Mouse (Mus musculus): Measurements from ENCODE around the gene Olfr45. TPM values are rescaled to one million over a fixed set of nuclear protein-coding genes. Genes with fewer than 3 reads are reported as not detected.
"Not testable (repeated sequence)": the region's sequence is repeated elsewhere in the genome, so short reads cannot be mapped to it uniquely, and the experiment has no call there.

The Olfr45 gene
- polyA plus RNA-seq (2012; rRNA removed): not detected in 2 replicates

DNA sequence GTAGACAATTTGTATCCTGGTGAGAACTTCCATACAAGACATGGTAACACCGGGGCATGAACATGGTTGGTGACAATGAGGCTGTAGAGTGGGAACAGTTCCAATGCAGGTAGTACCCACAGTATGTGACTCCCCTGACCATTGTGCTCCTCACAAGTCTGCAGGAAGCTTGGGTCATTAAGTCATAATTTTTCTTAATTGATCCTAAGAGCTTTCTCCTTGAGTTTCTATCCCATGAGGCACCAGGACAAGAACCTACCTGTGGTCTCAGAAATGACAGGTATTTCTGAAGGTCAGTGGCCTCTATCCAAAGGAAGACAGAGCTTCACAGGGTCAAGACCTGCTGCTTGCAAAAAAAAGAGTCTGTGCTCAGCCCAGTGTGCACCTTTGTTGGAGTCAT, at the start of gene Olfr45:
Gene Olfr45, plus strand, starts transcription at position 301 of the 400 bp plus-strand sequence.
- DNase-seq (ENCODE audit: low read depth): no peak

DNA sequence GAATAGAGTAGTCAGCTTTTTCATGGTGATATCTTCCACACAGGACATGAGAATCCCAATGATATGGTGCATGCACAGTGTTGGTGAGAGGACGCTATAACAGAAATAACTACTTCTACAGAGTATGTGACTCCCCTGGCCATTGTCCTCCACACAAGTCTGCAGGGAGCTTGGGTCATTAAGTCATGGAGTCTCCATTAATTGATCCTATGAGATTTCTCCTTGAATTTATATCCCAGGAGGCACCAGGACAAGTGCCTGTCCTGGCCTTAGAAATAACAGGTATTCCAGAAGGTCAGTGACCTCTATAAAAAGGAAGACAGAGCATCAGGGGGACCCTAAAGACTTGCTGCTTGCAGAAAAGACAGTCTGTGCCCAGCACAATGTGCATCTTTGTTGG, 35.6 kb upstream of the Olfr45 start, which contains the start of gene Olfr53:
Gene Olfr53, plus strand, starts transcription at position 301 of the 400 bp plus-strand sequence.
- DNase-seq (ENCODE audit: low read depth): no peak

DNA sequence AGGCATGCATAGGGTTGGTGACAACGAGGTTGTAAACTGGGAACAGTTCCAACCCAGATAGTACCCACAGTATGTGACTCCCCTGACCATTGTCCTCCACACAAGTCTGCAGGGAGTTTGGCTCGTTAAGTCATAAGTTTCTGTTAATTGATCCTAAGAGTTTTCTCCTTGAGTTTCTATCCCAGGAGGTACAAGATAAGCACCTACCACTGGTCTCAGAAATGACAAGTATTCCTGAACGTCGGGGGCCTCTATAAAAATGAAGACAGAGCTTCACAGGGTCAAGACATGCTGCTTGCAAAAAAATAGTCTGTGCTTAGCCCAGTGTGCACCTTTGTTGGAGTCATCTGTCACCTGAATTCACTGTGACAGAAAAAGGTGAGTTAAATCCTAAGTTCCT, 22.1 kb upstream of the Olfr45 start, which contains the start of gene Olfr539:
Gene Olfr539, plus strand, starts transcription at position 301 of the 400 bp plus-strand sequence.
- no peak for DNase-seq (ENCODE audit: low read depth)

DNA sequence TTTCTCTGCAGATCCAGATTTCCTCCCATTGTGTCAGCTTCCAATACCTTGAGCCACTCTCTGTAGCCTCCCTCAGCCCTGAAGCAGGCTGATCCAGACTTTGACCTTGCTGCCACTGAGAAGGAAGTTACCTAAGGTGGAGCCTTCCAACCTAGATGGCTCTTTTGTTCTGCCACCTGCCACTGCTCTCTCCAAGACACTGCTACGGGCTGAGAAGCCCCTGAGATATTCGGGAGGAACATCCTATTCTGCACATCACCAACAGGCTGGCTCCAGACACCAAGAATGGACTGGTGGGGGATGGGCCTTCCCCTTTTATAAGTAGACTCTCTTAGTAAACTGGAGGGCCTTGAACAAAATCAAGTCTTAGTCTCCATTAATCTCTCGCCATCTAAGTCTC, 11.1 kb upstream of the Olfr45 start:
- not testable (repeated sequence) for DNase-seq (ENCODE audit: low read depth)

DNA sequence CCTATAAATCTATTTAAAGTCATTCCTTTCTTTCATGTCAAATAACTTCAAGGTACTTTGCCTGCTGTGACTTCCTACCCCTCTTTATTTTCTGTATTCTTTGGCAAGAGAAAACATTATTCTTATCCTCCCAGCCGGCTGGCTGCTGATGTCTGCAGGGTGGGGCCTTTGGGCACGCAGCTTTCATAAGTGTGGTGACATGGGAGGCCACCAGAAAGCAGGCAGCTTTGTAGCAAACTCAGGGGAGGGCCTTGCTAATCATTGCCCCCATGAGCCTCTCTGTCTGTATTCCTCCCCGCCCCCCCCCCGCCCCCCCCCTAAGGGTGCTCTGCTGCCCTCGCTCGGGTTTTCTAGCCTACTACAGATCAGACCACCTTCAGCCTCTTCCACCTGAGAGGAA, 5.9 kb upstream of the Olfr45 start:
- no peak for DNase-seq (ENCODE audit: low read depth)

DNA sequence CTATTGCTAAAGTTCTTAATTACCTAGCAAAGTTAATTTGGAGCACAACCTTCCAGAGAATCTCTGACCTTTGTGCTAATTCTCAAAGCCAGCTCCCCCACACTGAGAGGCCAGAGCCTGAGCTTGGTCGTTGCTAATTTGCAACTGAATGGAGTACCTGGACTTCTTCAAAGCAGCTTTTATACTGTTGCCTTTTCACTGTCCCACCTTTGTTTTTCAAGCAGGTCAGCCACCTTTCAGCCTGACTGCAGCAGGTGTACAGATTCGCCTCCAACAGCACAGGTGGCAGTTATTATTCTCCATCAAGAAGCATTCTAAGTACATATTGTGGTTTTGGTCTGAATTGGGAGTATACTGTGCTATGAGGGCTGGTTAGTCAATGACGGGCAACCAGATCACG, 2.2 kb upstream of the Olfr45 start:
- not testable (repeated sequence) for DNase-seq (ENCODE audit: low read depth)

DNA sequence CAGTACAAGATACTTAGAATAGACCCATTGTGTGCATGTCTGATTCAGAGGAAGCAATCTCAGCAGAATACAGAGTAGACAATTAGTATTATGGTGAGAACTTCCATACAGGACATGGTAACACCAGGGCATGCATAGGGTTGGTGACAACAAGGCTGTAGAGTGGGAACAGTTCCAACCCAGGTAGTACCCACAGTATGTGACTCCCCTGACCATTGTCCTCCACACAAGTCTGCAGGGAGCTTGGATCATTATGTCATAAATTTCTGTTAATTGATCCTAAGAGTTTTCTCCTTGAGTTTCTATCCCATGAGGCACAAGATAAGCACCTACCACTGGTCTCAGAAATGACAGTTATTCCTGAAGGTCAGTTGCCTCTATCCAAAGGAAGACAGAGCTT, 15.2 kb downstream of the Olfr45 start, which contains the start of gene Olfr541:
Gene Olfr541, plus strand, starts transcription at position 301 of the 400 bp plus-strand sequence.
- no peak for DNase-seq (ENCODE audit: low read depth)

DNA sequence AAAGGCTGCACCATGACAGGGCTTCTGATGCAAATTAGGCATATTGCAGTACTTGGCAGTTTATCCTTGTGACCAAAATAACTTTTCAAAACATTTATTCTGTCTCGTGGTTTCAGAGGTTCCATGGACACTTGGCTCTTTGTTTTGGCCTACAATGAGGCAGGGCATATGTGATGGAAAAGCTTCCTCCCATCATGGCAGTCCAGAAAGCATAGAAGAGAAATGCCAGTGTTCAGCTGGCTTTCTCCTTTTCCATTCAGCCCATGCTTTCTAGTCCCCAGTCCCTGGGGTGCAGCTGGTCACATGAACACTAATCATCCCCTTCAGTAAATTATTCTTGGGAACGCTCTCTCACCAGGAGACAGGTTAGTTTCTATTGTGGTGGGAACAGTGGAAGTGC, 24.6 kb downstream of the Olfr45 start:
- no peak for DNase-seq (ENCODE audit: low read depth)

DNA sequence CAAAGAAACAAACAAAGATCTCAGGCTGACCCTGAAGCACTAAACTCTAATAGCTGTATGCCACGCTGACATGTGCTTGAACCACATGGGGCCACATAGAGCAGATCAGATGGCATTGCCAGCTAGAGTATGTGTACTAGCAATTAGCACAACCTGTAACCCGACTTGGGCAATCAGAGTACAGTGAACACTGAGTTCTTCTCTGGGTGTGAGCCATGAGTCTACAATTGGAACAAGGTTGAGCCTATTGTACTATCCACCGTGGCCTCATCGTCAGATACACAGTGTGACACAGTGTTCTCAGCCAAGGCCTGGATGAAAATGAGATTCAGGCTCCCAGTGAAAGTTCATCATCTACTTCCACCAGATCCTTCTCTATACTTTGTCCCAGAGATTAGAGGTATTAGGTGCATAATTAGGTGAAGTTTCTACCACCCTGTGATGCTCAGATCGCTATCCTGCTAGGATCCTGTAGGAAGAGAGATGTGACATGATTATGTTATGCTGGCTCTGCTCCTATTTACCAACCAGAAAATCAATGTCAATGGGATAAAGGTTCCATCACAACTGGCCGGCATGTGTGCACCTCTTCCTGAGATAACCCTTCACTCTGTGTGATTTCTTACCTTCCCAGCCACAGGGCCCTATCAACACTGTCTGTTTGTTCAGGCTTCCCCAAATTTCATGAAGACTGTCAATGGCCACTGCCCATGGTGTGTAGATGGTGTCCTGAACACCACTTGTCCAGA, 26.0 kb downstream of the Olfr45 start:
- peak; percentile 46 for DNase-seq (ENCODE audit: low read depth)

DNA sequence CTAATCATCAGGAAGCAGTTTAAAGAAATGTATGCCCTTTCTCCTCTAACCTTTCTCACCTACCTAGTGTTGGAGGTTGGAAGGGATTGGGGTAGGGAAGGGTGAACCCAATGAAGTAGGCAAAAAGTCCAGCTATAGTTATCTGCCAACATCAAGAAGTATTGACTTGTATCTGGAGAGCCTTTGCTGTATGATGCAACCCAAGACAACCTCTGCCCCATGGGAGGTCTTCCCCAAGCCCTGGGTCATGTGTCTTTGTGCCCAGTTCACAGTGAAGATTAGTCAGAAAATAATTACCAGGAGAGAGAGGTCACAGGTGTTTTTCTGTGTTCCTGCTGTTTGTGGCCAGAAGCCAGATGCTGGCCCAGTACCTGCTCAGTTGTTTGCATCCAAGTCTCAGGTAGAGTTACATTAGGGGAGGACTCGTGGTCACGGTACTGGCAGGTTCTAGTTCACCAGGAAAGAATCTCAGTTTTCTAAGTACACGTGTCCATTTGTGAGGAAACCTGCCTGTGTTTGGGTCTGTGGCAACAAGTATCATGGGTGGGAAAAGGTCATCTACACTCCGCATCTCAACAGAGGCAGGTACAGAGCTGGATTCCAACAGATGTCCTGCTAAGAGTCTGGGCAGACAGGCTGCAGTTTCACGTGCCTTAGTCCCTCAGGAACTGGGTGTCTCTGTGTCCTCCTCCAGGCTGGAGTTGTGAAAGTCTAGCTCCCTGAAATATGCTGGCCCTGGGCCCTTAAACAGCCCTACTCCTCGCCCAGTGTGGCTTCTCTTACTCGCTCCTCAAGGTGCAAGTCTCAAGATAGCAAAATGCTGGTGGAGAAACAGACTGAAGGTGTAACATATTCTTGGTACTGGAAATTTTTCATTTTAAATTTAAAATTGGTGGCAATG, 35.7 kb downstream of the Olfr45 start:
- DNase-seq (ENCODE audit: low read depth): peak; percentile 26

DNA sequence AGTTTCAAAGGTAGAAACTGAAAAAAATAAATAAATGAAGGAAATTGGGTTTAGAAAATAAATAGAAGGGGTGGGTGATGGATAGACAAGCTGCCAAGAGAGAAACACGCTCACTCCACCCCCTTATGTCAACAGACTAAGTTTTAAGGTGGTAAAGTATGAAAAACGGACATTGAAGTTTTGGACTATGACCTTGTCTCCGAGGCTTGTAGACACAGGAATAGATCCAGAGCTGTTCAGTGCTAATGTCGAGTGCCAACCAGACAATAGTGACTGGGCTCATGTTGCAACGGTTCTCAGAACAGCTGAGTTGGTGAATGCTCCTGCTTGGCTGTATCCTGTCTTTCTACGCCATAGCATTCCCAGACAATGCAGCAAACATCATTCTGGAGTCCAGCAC, 39.3 kb downstream of the Olfr45 start:
- no peak for DNase-seq (ENCODE audit: low read depth)

DNA sequence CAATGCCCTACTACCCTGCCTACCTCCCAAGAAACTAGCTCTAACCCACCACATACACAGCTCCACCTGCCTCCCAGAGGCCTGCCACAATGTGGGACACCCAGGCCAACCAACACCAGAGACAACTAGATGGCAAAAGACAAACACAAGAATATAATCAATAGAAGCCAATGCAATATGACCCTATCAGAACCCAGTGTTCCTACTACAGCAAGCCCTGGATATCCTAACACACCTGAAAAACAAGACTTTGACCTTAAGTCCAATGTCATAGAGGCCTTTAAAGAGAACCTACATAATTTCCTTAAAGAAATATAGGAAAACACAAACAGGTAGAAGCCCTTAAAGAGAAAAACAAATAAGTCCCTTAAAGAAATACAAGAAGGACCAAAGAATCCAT, 43.8 kb downstream of the Olfr45 start:
- DNase-seq (ENCODE audit: low read depth): no peak

DNA sequence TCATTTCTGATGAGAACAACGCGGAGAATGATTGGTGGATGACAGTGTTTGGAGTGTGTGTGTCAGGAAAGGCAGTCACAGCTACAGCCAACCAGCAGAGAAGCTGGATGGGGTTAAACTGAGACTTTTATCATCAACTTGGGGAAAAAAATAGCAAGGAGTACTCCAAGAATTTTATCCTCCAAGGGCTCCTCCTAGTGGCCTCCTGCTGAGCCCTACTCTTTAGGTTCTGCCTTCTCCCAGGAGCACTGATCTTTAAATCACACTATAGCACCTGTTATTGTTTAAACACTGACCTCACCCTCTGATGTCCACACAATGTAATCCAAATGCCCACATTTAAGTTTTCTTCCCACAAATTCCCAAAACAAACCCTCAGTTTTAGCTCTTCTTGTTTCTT, 51.4 kb downstream of the Olfr45 start:
- DNase-seq (ENCODE audit: low read depth): no peak

Other genes starting within 250 kb of the Olfr45 start
- not detected in 2 replicates for gene Olfr533, start 218.6 kb upstream of the Olfr45 start, polyA plus RNA-seq (2012; rRNA removed)
- gene Olfr535, start 197.7 kb upstream of the Olfr45 start, polyA plus RNA-seq (2012; rRNA removed): not detected in 2 replicates
- 0.04 and 0.11 TPM in 2 replicates for gene Olfr536, start 174.6 kb upstream of the Olfr45 start, polyA plus RNA-seq (2012; rRNA removed)
- not detected in 2 replicates for gene Olfr538, start 114.1 kb upstream of the Olfr45 start, polyA plus RNA-seq (2012; rRNA removed)
- gene Olfr46, start 80.7 kb upstream of the Olfr45 start, polyA plus RNA-seq (2012; rRNA removed): not detected in 2 replicates
- gene Olfr61, start 53.0 kb upstream of the Olfr45 start, polyA plus RNA-seq (2012; rRNA removed): not detected in 2 replicates
- not detected in 2 replicates for gene Olfr53, start 35.5 kb upstream of the Olfr45 start, polyA plus RNA-seq (2012; rRNA removed)
- gene Olfr539, start 22.0 kb upstream of the Olfr45 start, polyA plus RNA-seq (2012; rRNA removed): not detected in 2 replicates
- gene Olfr541, start 15.3 kb downstream of the Olfr45 start, polyA plus RNA-seq (2012; rRNA removed): not detected in 2 replicates
- gene Cyp2e1, start 81.8 kb downstream of the Olfr45 start, polyA plus RNA-seq (2012; rRNA removed): 82.4 and 284 TPM in 2 replicates
- 0.68 and 1.2 TPM in 2 replicates for gene Syce1, start 105.9 kb downstream of the Olfr45 start, polyA plus RNA-seq (2012; rRNA removed)
- gene Zfp941, start 140.2 kb downstream of the Olfr45 start, polyA plus RNA-seq (2012; rRNA removed): 0.20 and 0.30 TPM in 2 replicates
- 2.0 and 2.1 TPM in 2 replicates for gene Urah, start 153.1 kb downstream of the Olfr45 start, polyA plus RNA-seq (2012; rRNA removed)
- gene Scgb1c1, start 163.6 kb downstream of the Olfr45 start, polyA plus RNA-seq (2012; rRNA removed): 1.6 and 1.8 TPM in 2 replicates
- 0.74 and 1.2 TPM in 2 replicates for gene Odf3, start 165.9 kb downstream of the Olfr45 start, polyA plus RNA-seq (2012; rRNA removed)
- not detected in 2 replicates for gene Gm45785, start 174.4 kb downstream of the Olfr45 start, polyA plus RNA-seq (2012; rRNA removed)
- 103 and 117 TPM in 2 replicates for gene Ric8a, start 175.0 kb downstream of the Olfr45 start, polyA plus RNA-seq (2012; rRNA removed)
- gene Bet1l, start 175.6 kb downstream of the Olfr45 start, polyA plus RNA-seq (2012; rRNA removed): 32.0 and 40.0 TPM in 2 replicates
- gene Psmd13, start 200.0 kb downstream of the Olfr45 start, polyA plus RNA-seq (2012; rRNA removed): 68.5 and 81.3 TPM in 2 replicates
- gene Sirt3, start 200.4 kb downstream of the Olfr45 start, polyA plus RNA-seq (2012; rRNA removed): 27.4 and 29.3 TPM in 2 replicates
- 12.1 and 40.0 TPM in 2 replicates for gene Cox8b, start 218.5 kb downstream of the Olfr45 start, polyA plus RNA-seq (2012; rRNA removed)
- gene Nlrp6, start 239.0 kb downstream of the Olfr45 start, polyA plus RNA-seq (2012; rRNA removed): 1.2 and 2.3 TPM in 2 replicates